Mouse (Mus musculus): ENCODE data around the gene Lmtk2. TPM values are rescaled to one million over a fixed set of nuclear protein-coding genes. Genes with fewer than 3 reads are reported as not detected.

Gene Lmtk2
- polyA plus RNA-seq, 1 experiment from 2014 or later: 11.2 TPM

DNA sequence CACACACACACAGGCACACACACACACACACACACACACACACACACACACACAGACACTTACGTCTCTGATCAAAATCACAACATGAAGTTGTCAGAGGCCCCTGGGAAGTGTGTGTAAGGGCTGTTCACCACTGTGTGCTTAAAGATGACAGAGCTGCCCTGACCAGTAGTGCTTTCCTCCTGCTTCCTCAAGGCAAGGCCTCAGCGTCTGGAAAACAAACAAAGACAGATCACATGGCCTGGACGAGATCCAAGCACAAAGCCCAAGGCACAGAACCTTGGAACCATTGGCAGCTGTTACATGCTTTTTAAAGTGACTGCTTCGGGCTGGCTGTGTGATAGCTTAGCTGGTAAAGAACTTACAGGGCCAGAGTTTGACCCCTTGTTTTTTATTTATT is 58.4 kb downstream of the Lmtk2 start:
- peak; percentile 62 for ATAC-seq (ENCODE audit: low FRiP score)
- peak; percentile 70 for DNase-seq (ENCODE audit: low spot score)
- Histone ChIP-seq H3K9ac (no peak overlapping the region), H3K27me3 (ENCODE audit: control insufficient read depth, insufficient read depth, low read length) (no peaks in the 10 kb centered on the region), H3K9me3 (ENCODE audit: control insufficient read depth, low read length) (no peaks in the 10 kb centered on the region), H3K4me3 (replicated peaks; ENCODE audit: low read length) (no peak overlapping the region), H3K4me2 (replicated peaks) (no peak overlapping the region), H3K27ac (peak overlapping the region; percentile 54), H3K4me1 (replicated peaks; ENCODE audit: control insufficient read depth, insufficient read depth, low read length) (no peaks in the 10 kb centered on the region), H3K36me3 (replicated peaks; ENCODE audit: control insufficient read depth, insufficient read depth) (peaks cover 41% of the 10 kb centered on the region)
- 23% methylated on average over 4 of the region's 4 CpGs for WGBS

- H3K36me3 ChIP-seq (replicated peaks; ENCODE audit: control insufficient read depth, insufficient read depth): peaks cover 46% of the 10 kb centered on the region
- no peak overlapping the region for H3K4me2 ChIP-seq (replicated peaks)
- no peaks in the 10 kb centered on the region for H3K9me3 ChIP-seq (ENCODE audit: control insufficient read depth, low read length)
- H3K4me3 ChIP-seq (replicated peaks; ENCODE audit: low read length): no peak overlapping the region
- H3K27ac ChIP-seq: 0 out of 2 replicates have a peak overlapping the region, but pooled peaks have one; percentile 54
- no peaks in the 10 kb centered on the region for H3K27me3 ChIP-seq (ENCODE audit: control insufficient read depth, insufficient read depth, low read length)
- 87% methylated on average over 8 of the region's 8 CpGs for WGBS
- ATAC-seq (ENCODE audit: low FRiP score) (no peak), DNase-seq (ENCODE audit: low spot score) (no peak)
- H3K4me1 ChIP-seq (replicated peaks; ENCODE audit: control insufficient read depth, insufficient read depth, low read length): no peaks in the 10 kb centered on the region
- H3K9ac ChIP-seq: no peak overlapping the region
Measured at GRCm38 (mm10) chr5:144159137-144159536, 58.9 kb downstream of the Lmtk2 start.

GRCm38 (mm10) chr5:144162080-144162812 is 62.0 kb downstream of the Lmtk2 start:
- no peak overlapping the region for H3K9ac ChIP-seq
- ATAC-seq (ENCODE audit: low FRiP score) (no peak), DNase-seq (ENCODE audit: low spot score) (no peak)
- no peaks in the 10 kb centered on the region for H3K9me3 ChIP-seq (ENCODE audit: control insufficient read depth, low read length)
- no peaks in the 10 kb centered on the region for H3K27me3 ChIP-seq (ENCODE audit: control insufficient read depth, insufficient read depth, low read length)
- 0 out of 2 replicates have a peak overlapping the region, but pooled peaks have one; percentile 5 for H3K27ac ChIP-seq
- no peak overlapping the region for H3K4me2 ChIP-seq (replicated peaks)
- 98% methylated on average over 5 of the region's 5 CpGs for WGBS
- H3K4me1 ChIP-seq (replicated peaks; ENCODE audit: control insufficient read depth, insufficient read depth, low read length): no peaks in the 10 kb centered on the region
- H3K36me3 ChIP-seq (replicated peaks; ENCODE audit: control insufficient read depth, insufficient read depth): peaks cover 66% of the 10 kb centered on the region
- no peak overlapping the region for H3K4me3 ChIP-seq (replicated peaks; ENCODE audit: low read length)

DNA sequence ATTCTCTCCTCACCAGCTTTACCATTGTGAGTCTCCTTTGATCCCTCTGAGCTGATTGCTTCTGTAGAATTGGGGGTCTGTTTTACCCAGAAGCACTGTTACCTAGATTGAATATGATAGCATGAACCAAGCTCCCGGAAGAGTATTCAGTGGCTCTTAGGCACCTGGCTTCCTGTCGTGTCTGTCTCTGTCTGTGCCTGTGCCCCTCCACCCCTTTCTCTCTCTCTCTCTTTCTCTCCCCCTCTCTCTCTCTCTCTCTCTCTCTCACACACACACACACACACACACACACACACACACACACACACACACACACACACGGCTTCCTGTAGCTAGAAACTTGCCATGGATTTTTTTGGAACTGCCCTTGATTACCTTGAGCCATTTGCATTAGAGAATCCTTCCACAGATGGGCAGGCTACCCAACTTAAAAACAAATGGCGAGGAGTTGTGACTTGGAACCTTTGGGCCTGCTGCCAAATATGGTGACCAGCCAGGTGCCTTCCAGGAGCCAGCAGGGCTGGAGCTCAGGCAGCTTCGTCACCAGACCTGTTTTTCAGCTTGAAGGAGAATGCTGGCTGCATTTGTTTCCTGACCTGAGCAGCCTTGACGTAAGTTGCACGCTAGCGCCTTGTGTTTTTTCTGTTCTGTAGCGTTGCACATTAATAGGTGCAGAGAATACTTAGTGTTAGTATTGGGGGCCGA is 62.7 kb downstream of the Lmtk2 start:
- Histone ChIP-seq H3K9me3 (ENCODE audit: control insufficient read depth, low read length) (no peaks in the 10 kb centered on the region), H3K4me1 (replicated peaks; ENCODE audit: control insufficient read depth, insufficient read depth, low read length) (no peaks in the 10 kb centered on the region), H3K4me3 (replicated peaks; ENCODE audit: low read length) (no peak overlapping the region), H3K9ac (no peak overlapping the region), H3K27ac (no peak overlapping the region), H3K27me3 (ENCODE audit: control insufficient read depth, insufficient read depth, low read length) (no peaks in the 10 kb centered on the region), H3K36me3 (replicated peaks; ENCODE audit: control insufficient read depth, insufficient read depth) (peaks cover 64% of the 10 kb centered on the region), H3K4me2 (replicated peaks) (no peak overlapping the region)
- DNase-seq (ENCODE audit: low spot score) (no peak), ATAC-seq (ENCODE audit: low FRiP score) (no peak)
- 87% methylated on average over 10 of the region's 10 CpGs for WGBS

DNA sequence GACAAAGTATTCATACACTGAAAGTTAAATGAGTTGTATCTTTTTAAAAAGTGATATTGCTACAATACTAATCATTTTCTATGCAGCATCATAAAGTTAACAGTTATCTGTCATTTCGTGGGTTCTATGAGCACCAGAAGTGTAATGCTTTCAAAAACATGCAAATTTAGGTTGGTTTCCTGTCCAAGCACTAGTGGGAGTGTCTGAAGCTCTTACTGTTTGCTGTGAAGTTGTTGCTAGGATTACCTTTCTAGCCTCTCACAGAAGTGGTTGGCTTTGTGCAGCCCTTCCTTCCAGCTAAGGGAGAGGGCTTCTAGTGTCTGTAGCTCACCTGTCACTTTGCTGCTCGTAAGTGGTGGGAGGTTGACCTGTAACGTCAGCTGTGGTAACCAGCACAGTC is 65.5 kb downstream of the Lmtk2 start:
- H3K27me3 ChIP-seq (ENCODE audit: control insufficient read depth, insufficient read depth, low read length): no peaks in the 10 kb centered on the region
- H3K9ac ChIP-seq: no peak overlapping the region
- 89% methylated on average over 3 of the region's 3 CpGs for WGBS
- no peak overlapping the region for H3K27ac ChIP-seq
- no peak overlapping the region for H3K4me2 ChIP-seq (replicated peaks)
- H3K36me3 ChIP-seq (replicated peaks; ENCODE audit: control insufficient read depth, insufficient read depth): peaks cover 63% of the 10 kb centered on the region
- no peak overlapping the region for H3K4me3 ChIP-seq (replicated peaks; ENCODE audit: low read length)
- DNase-seq (ENCODE audit: low spot score) (no peak), ATAC-seq (ENCODE audit: low FRiP score) (no peak)
- no peaks in the 10 kb centered on the region for H3K9me3 ChIP-seq (ENCODE audit: control insufficient read depth, low read length)
- no peaks in the 10 kb centered on the region for H3K4me1 ChIP-seq (replicated peaks; ENCODE audit: control insufficient read depth, insufficient read depth, low read length)

- Histone ChIP-seq H3K4me2 (replicated peaks) (no peak overlapping the region), H3K36me3 (replicated peaks; ENCODE audit: control insufficient read depth, insufficient read depth) (peaks cover 77% of the 10 kb centered on the region), H3K27me3 (ENCODE audit: control insufficient read depth, insufficient read depth, low read length) (no peaks in the 10 kb centered on the region), H3K9me3 (ENCODE audit: control insufficient read depth, low read length) (no peaks in the 10 kb centered on the region), H3K4me3 (replicated peaks; ENCODE audit: low read length) (no peak overlapping the region), H3K27ac (no peak overlapping the region), H3K9ac (no peak overlapping the region), H3K4me1 (replicated peaks; ENCODE audit: control insufficient read depth, insufficient read depth, low read length) (no peaks in the 10 kb centered on the region)
- no peak for ATAC-seq (ENCODE audit: low FRiP score)
- DNase-seq (ENCODE audit: low spot score): no peak
- 84% methylated on average over 8 of the region's 8 CpGs for WGBS
Measured at GRCm38 (mm10) chr5:144169275-144169975, 69.2 kb downstream of the Lmtk2 start.

GRCm38 (mm10) chr5:144173648-144174047 is 73.4 kb downstream of the Lmtk2 start:
- ATAC-seq (ENCODE audit: low FRiP score): no peak

DNA sequence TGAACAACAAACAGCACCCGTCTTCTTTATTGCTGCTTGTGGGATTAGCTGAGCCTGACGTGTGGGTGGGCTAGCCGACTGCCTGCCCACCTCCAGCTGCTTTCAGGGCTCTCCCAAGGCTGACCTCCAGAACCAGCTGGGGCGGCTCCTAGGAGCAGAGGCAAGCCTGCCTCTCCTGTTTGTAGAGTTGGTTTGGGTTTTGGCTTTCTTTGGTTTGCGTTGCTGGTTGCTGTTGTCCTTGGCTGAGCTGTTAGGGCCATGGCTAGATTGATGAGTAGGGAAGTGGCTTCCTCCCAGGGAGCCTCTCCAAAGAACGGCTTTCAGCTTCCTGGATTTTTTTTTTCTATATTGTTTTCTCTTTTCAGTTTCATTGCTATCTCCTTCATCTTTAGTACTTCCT is 78.0 kb downstream of the Lmtk2 start:
- no peaks in the 10 kb centered on the region for H3K4me1 ChIP-seq (replicated peaks; ENCODE audit: control insufficient read depth, insufficient read depth, low read length)
- no peaks in the 10 kb centered on the region for H3K9me3 ChIP-seq (ENCODE audit: control insufficient read depth, low read length)
- H3K36me3 ChIP-seq (replicated peaks; ENCODE audit: control insufficient read depth, insufficient read depth): peaks cover 54% of the 10 kb centered on the region
- DNase-seq (ENCODE audit: low spot score) (no peak), ATAC-seq (ENCODE audit: low FRiP score) (no peak)
- no peaks in the 10 kb centered on the region for H3K27me3 ChIP-seq (ENCODE audit: control insufficient read depth, insufficient read depth, low read length)
- H3K27ac ChIP-seq: no peak overlapping the region
- no peak overlapping the region for H3K9ac ChIP-seq
- no peak overlapping the region for H3K4me3 ChIP-seq (replicated peaks; ENCODE audit: low read length)
- no peak overlapping the region for H3K4me2 ChIP-seq (replicated peaks)
- 72% methylated on average over 6 of the region's 6 CpGs for WGBS

More at GRCm38 (mm10) chr5:144173648-144174047, 73.4 kb downstream of the Lmtk2 start:
- DNase-seq (ENCODE audit: low spot score): no peak
- 98% methylated on average over 18 of the region's 18 CpGs for WGBS
- Histone ChIP-seq H3K9ac (no peak overlapping the region), H3K27me3 (ENCODE audit: control insufficient read depth, insufficient read depth, low read length) (no peaks in the 10 kb centered on the region), H3K4me1 (replicated peaks; ENCODE audit: control insufficient read depth, insufficient read depth, low read length) (no peaks in the 10 kb centered on the region), H3K4me2 (replicated peaks) (no peak overlapping the region), H3K9me3 (ENCODE audit: control insufficient read depth, low read length) (no peaks in the 10 kb centered on the region), H3K4me3 (replicated peaks; ENCODE audit: low read length) (no peak overlapping the region), H3K27ac (no peak overlapping the region), H3K36me3 (replicated peaks; ENCODE audit: control insufficient read depth, insufficient read depth) (peaks cover 87% of the 10 kb centered on the region)

GRCm38 (mm10) chr5:144181249-144181648 is 81.0 kb downstream of the Lmtk2 start:
- Histone ChIP-seq H3K27ac (no peak overlapping the region), H3K27me3 (ENCODE audit: control insufficient read depth, insufficient read depth, low read length) (no peaks in the 10 kb centered on the region), H3K4me1 (replicated peaks; ENCODE audit: control insufficient read depth, insufficient read depth, low read length) (no peaks in the 10 kb centered on the region), H3K4me2 (replicated peaks) (no peak overlapping the region), H3K36me3 (replicated peaks; ENCODE audit: control insufficient read depth, insufficient read depth) (peaks cover 49% of the 10 kb centered on the region), H3K9me3 (ENCODE audit: control insufficient read depth, low read length) (no peaks in the 10 kb centered on the region), H3K9ac (no peak overlapping the region), H3K4me3 (replicated peaks; ENCODE audit: low read length) (no peak overlapping the region)
- ATAC-seq (ENCODE audit: low FRiP score): no peak
- WGBS: 91% methylated on average over 7 of the region's 7 CpGs
- DNase-seq (ENCODE audit: low spot score): no peak

Data from hindbrain, embryonic 14.5 days (tissue).